Mouse (Mus musculus) embryonic fibroblast, embryonic 13.5 days (primary cell): Measurements from ENCODE around the gene B230217C12Rik.

Experiments
- CTCF ChIP-seq: IDR thresholded peaks from 2 replicates; pipeline ENCODE4 v1.5.1; 2011; ENCODE audit warnings: mild to moderate bottlenecking, control low read depth, low read length, moderate library complexity, borderline replicate concordance; ENCODE audit not compliant: insufficient read depth
- POLR2A ChIP-seq: IDR thresholded peaks from 2 replicates; pipeline ENCODE4 v1.6.1; 2011; ENCODE audit warnings: low read depth, mild to moderate bottlenecking, control low read depth, low read length, moderate library complexity

- TF ChIP-seq POLR2A (no peak), CTCF (no peak)
Measured at GRCm38 (mm10) chr11:97840539-97840954, at the start of gene B230217C12Rik.
